Mouse (Mus musculus): ENCODE data around the gene Slc26a11. TPM values are rescaled to one million over a fixed set of nuclear protein-coding genes. Genes with fewer than 3 reads are reported as not detected.
A peak's percentile ranks its signal among the peaks of the same experiment; 100 is the strongest.

Gene Slc26a11
- total and polyA plus RNA-seq, 3 experiments, result 2.0 to 9.9 (median 2.2) TPM

- no peak overlapping the region for H3K9ac ChIP-seq (ENCODE audit: low read depth, low read length)
- H3K27ac ChIP-seq, result no peak overlapping the region
- WGBS, result 73% methylated on average over 7 of the region's 7 CpGs
- H3K27me3 ChIP-seq (ENCODE audit: control insufficient read depth, insufficient read depth, low read length), result no peaks in the 10 kb centered on the region
- no peaks in the 10 kb centered on the region for H3K79me2 ChIP-seq (replicated peaks; ENCODE audit: control insufficient read depth, insufficient read depth, low read length)
- peaks cover 3% of the 10 kb centered on the region for H3K4me1 ChIP-seq (ENCODE audit: control insufficient read depth, insufficient read depth, low read length)
- DNase-seq, result no peak
- intact Hi-C loops (cut with DNase I), result no loop called here
- no peaks in the 10 kb centered on the region for H3K36me3 ChIP-seq (ENCODE audit: control insufficient read depth, insufficient read depth, low read length)
- TF ChIP-seq POLR2A (IDR thresholded peaks at IDR 0.05; ENCODE audit: insufficient read depth, low read depth, low read length), result no peak
- TF ChIP-seq EP300 (IDR thresholded peaks at IDR 0.05; ENCODE audit: insufficient read depth, low read depth, low read length), result no peak
- TF ChIP-seq CTCF (IDR thresholded peaks at IDR 0.05), result no peak
- H3K4me3 ChIP-seq, result no peak overlapping the region
Observed at GRCm38 (mm10) chr11:119352113-119352512, 3.2 kb upstream of the Slc26a11 start.

GRCm38 (mm10) chr11:119353946-119354345 lies 1.4 kb upstream of the Slc26a11 start:
- 76% methylated on average over 4 of the region's 4 CpGs for WGBS
- peak in 1 of 2 experiments; percentile 12 for DNase-seq
- H3K4me1 ChIP-seq (ENCODE audit: control insufficient read depth, insufficient read depth, low read length), result peaks cover 3% of the 10 kb centered on the region
- intact Hi-C loops (cut with DNase I), result loop anchor here (2.0 kb wide), 1 partner anchor 39 kb away; the partner anchor contains the start of gene Rnf213
- no peaks in the 10 kb centered on the region for H3K79me2 ChIP-seq (replicated peaks; ENCODE audit: control insufficient read depth, insufficient read depth, low read length)
- no peak overlapping the region for H3K4me3 ChIP-seq
- no peaks in the 10 kb centered on the region for H3K36me3 ChIP-seq (ENCODE audit: control insufficient read depth, insufficient read depth, low read length)
- no peaks in the 10 kb centered on the region for H3K27me3 ChIP-seq (ENCODE audit: control insufficient read depth, insufficient read depth, low read length)
- no peak overlapping the region for H3K9ac ChIP-seq (ENCODE audit: low read depth, low read length)
- no peak overlapping the region for H3K27ac ChIP-seq
- no peak for TF ChIP-seq EP300 (IDR thresholded peaks at IDR 0.05; ENCODE audit: insufficient read depth, low read depth, low read length)
- TF ChIP-seq CTCF (IDR thresholded peaks at IDR 0.05), result no peak
- no peak for TF ChIP-seq POLR2A (IDR thresholded peaks at IDR 0.05; ENCODE audit: insufficient read depth, low read depth, low read length)

GRCm38 (mm10) chr11:119354798-119355442 lies 437 bp upstream of the Slc26a11 start:
- Histone ChIP-seq H3K79me2 (replicated peaks; ENCODE audit: control insufficient read depth, insufficient read depth, low read length) (no peaks in the 10 kb centered on the region), H3K36me3 (ENCODE audit: control insufficient read depth, insufficient read depth, low read length) (no peaks in the 10 kb centered on the region), H3K4me3 (peak overlapping the region; percentile 82), H3K4me1 (ENCODE audit: control insufficient read depth, insufficient read depth, low read length) (peaks cover 3% of the 10 kb centered on the region), H3K27ac (peak overlapping the region; percentile 90), H3K27me3 (ENCODE audit: control insufficient read depth, insufficient read depth, low read length) (no peaks in the 10 kb centered on the region), H3K9ac (ENCODE audit: low read depth, low read length) (peak overlapping the region; percentile 80)
- DNase-seq, result peak; percentile 66 to 77
- TF ChIP-seq POLR2A (IDR thresholded peaks at IDR 0.05; ENCODE audit: insufficient read depth, low read depth, low read length) (no peak), CTCF (IDR thresholded peaks at IDR 0.05) (0 out of 2 replicates have a peak, but pooled peaks have one; percentile 7)
- intact Hi-C loops (cut with DNase I), result loop anchor here (2.0 kb wide), 1 partner anchor 38 kb away; the partner anchor contains the start of gene Rnf213
- WGBS, result 2% methylated on average over 23 of the region's 23 CpGs

GRCm38 (mm10) chr11:119359089-119359488 lies 3.7 kb downstream of the Slc26a11 start:
- no peaks in the 10 kb centered on the region for H3K27me3 ChIP-seq (ENCODE audit: control insufficient read depth, insufficient read depth, low read length)
- intact Hi-C loops (cut with DNase I), result no loop called here
- no peak overlapping the region for H3K9ac ChIP-seq (ENCODE audit: low read depth, low read length)
- 93% methylated on average over 10 of the region's 10 CpGs for WGBS
- peaks cover 3% of the 10 kb centered on the region for H3K4me1 ChIP-seq (ENCODE audit: control insufficient read depth, insufficient read depth, low read length)
- no peak overlapping the region for H3K27ac ChIP-seq
- H3K4me3 ChIP-seq, result no peak overlapping the region
- no peak for DNase-seq
- H3K36me3 ChIP-seq (ENCODE audit: control insufficient read depth, insufficient read depth, low read length), result no peaks in the 10 kb centered on the region
- H3K79me2 ChIP-seq (replicated peaks; ENCODE audit: control insufficient read depth, insufficient read depth, low read length), result no peaks in the 10 kb centered on the region
- no peak for TF ChIP-seq POLR2A (IDR thresholded peaks at IDR 0.05; ENCODE audit: insufficient read depth, low read depth, low read length)
- TF ChIP-seq EP300 (IDR thresholded peaks at IDR 0.05; ENCODE audit: insufficient read depth, low read depth, low read length), result no peak
- TF ChIP-seq CTCF (IDR thresholded peaks at IDR 0.05), result no peak

GRCm38 (mm10) chr11:119362769-119363533 lies 7.6 kb downstream of the Slc26a11 start:
- intact Hi-C loops (cut with DNase I), result loop anchor here (1.0 to 2.0 kb wide), 2 partner anchors 24 to 40 kb away; no protein-coding TSS in a partner anchor
- Histone ChIP-seq H3K79me2 (replicated peaks; ENCODE audit: control insufficient read depth, insufficient read depth, low read length) (no peaks in the 10 kb centered on the region), H3K27me3 (ENCODE audit: control insufficient read depth, insufficient read depth, low read length) (no peaks in the 10 kb centered on the region), H3K4me3 (no peak overlapping the region), H3K4me1 (ENCODE audit: control insufficient read depth, insufficient read depth, low read length) (no peaks in the 10 kb centered on the region), H3K27ac (no peak overlapping the region), H3K9ac (ENCODE audit: low read depth, low read length) (no peak overlapping the region), H3K36me3 (ENCODE audit: control insufficient read depth, insufficient read depth, low read length) (no peaks in the 10 kb centered on the region)
- WGBS, result 51% methylated on average over 11 of the region's 11 CpGs
- DNase-seq, result no peak
- TF ChIP-seq EP300 (IDR thresholded peaks at IDR 0.05; ENCODE audit: insufficient read depth, low read depth, low read length) (no peak), POLR2A (IDR thresholded peaks at IDR 0.05; ENCODE audit: insufficient read depth, low read depth, low read length) (no peak), CTCF (IDR thresholded peaks at IDR 0.05) (no peak)

Data from heart, adult 2 months (tissue).